Mouse (Mus musculus) liver, postnatal 0 days (tissue): ENCODE results near the gene Gm28047.

ENCODE experiments used
- CTCF ChIP-seq: sonication (generic); IDR thresholded peaks from 2 replicates; pipeline ENCODE4 v1.5.1; 2016; ENCODE audit warnings: antibody characterized with exemption, low read depth
- EP300 ChIP-seq: IDR thresholded peaks from 2 replicates; pipeline ENCODE4 v1.6.1; 2016; ENCODE audit warnings: antibody characterized with exemption, low read depth, mild to moderate bottlenecking

GRCm38 (mm10) chr15:102513004-102513403, 111.9 kb downstream of the Gm28047 start:
- TF ChIP-seq CTCF (no peak), EP300 (no peak)
